Mouse (Mus musculus): ENCODE results near the gene Sacm1l.

DNA sequence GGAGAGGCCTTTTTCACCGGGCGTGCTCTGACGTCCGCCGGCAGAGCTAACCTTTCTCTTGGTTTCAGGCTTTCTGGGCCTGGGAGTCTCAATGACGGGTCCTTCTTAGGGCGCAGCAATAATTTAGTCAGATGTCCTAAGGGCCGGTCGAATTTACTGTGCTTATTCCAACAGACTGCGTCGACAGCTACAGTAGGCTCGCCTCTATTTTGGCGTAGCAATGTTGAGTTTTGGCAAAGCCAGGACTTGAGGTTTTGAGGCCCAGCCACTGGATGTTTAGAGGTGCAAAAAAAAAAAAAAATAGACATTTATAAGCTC is 558 bp downstream of the Sacm1l start:
- no peak for TF ChIP-seq CTCF (IDR thresholded peaks at IDR 0.05; ENCODE audit: borderline replicate concordance, insufficient read depth, low read length)
- TF ChIP-seq POLR2A (IDR thresholded peaks at IDR 0.05; ENCODE audit: low read depth, low read length): no peak
